Mouse (Mus musculus): ENCODE results near the gene Cd164. TPM values are rescaled to one million over a fixed set of nuclear protein-coding genes. Genes with fewer than 3 reads are reported as not detected.
"Not testable (repeated sequence)": the region's sequence is repeated elsewhere in the genome, so short reads cannot be mapped to it uniquely, and the experiment has no call there.

The Cd164 gene
- polyA plus RNA-seq, 1 experiment from 2014 or later: 55.4 TPM

- not testable (repeated sequence) for H3K9me3 ChIP-seq; H3K36me3 ChIP-seq; H3K4me1 ChIP-seq (replicated peaks); H3K4me2 ChIP-seq; H3K27ac ChIP-seq (replicated peaks); H3K4me3 ChIP-seq; H3K27me3 ChIP-seq
- 3% methylated on average over 3 of the region's 3 CpGs for WGBS
- ATAC-seq (ENCODE audit: low FRiP score, low read depth): peak; percentile 82
- 0 out of 2 replicates have a peak overlapping the region, but pooled peaks have one; percentile 1 for H3K9ac ChIP-seq
Observed at GRCm38 (mm10) chr10:41505446-41505845, 13.8 kb upstream of the Cd164 start.

- Histone ChIP-seq H3K4me1 (replicated peaks) (no peaks in the 10 kb centered on the region; the same call in 1 of the 2 replicates), H3K4me3 (no peak overlapping the region), H3K9ac (no peak overlapping the region), H3K4me2 (no peak overlapping the region), H3K27me3 (no peaks in the 10 kb centered on the region), H3K9me3 (no peaks in the 10 kb centered on the region), H3K36me3 (no peaks in the 10 kb centered on the region), H3K27ac (replicated peaks) (no peak overlapping the region)
- no peak for ATAC-seq (ENCODE audit: low FRiP score, low read depth)
- 42% methylated on average over 2 of the region's 2 CpGs for WGBS
Observed at GRCm38 (mm10) chr10:41509160-41509559, 10.1 kb upstream of the Cd164 start.

- Histone ChIP-seq H3K4me1 (replicated peaks) (no peaks in the 10 kb centered on the region), H3K4me3 (no peak overlapping the region), H3K9me3 (no peaks in the 10 kb centered on the region), H3K27ac (replicated peaks) (no peak overlapping the region), H3K4me2 (no peak overlapping the region), H3K9ac (no peak overlapping the region), H3K36me3 (no peaks in the 10 kb centered on the region), H3K27me3 (no peaks in the 10 kb centered on the region)
- no peak for ATAC-seq (ENCODE audit: low FRiP score, low read depth)
- whole genome bisulfite sequencing: 83% methylated on average over 4 of the region's 4 CpGs
Observed at GRCm38 (mm10) chr10:41514301-41514700, 4.9 kb upstream of the Cd164 start.

- no peak for ATAC-seq (ENCODE audit: low FRiP score, low read depth)
- Histone ChIP-seq H3K9ac (no peak overlapping the region), H3K9me3 (no peaks in the 10 kb centered on the region), H3K4me3 (no peak overlapping the region), H3K27me3 (no peaks in the 10 kb centered on the region), H3K36me3 (no peaks in the 10 kb centered on the region), H3K27ac (replicated peaks) (no peak overlapping the region), H3K4me2 (no peak overlapping the region), H3K4me1 (replicated peaks) (no peaks in the 10 kb centered on the region)
Observed at GRCm38 (mm10) chr10:41514921-41515320, 4.3 kb upstream of the Cd164 start.

GRCm38 (mm10) chr10:41518508-41518980, 670 bp upstream of the Cd164 start:
- ATAC-seq (ENCODE audit: low FRiP score, low read depth): peak; percentile 77
- Histone ChIP-seq H3K4me1 (replicated peaks) (peaks cover 29% of the 10 kb centered on the region), H3K4me2 (peak overlapping the region; percentile 95), H3K27ac (replicated peaks) (peak overlapping the region; percentile 99), H3K36me3 (no peaks in the 10 kb centered on the region), H3K4me3 (peak overlapping the region; percentile 83), H3K27me3 (no peaks in the 10 kb centered on the region), H3K9me3 (no peaks in the 10 kb centered on the region), H3K9ac (peak overlapping the region; percentile 74)
- under 1% methylated on average over 23 of the region's 23 CpGs for WGBS

- peaks cover 29% of the 10 kb centered on the region for H3K4me1 ChIP-seq (replicated peaks)
- H3K27me3 ChIP-seq: no peaks in the 10 kb centered on the region
- H3K4me2 ChIP-seq: peak overlapping the region; percentile 95
- peak overlapping the region; percentile 74 for H3K9ac ChIP-seq
- H3K36me3 ChIP-seq: no peaks in the 10 kb centered on the region
- WGBS: under 1% methylated on average over 65 of the region's 65 CpGs
- no peaks in the 10 kb centered on the region for H3K9me3 ChIP-seq
- H3K27ac ChIP-seq (replicated peaks): peak overlapping the region; percentile 99
- peak overlapping the region; percentile 83 for H3K4me3 ChIP-seq
- ATAC-seq (ENCODE audit: low FRiP score, low read depth): no peak; the same call in none of the 2 replicates
Observed at GRCm38 (mm10) chr10:41519640-41520409, 611 bp downstream of the Cd164 start.

GRCm38 (mm10) chr10:41520410-41520673, 1.1 kb downstream of the Cd164 start:
- H3K27me3 ChIP-seq: no peaks in the 10 kb centered on the region
- peak overlapping the region; percentile 95 for H3K4me2 ChIP-seq
- peak overlapping the region; percentile 83 for H3K4me3 ChIP-seq
- peaks cover 29% of the 10 kb centered on the region for H3K4me1 ChIP-seq (replicated peaks)
- no peak for ATAC-seq (ENCODE audit: low FRiP score, low read depth)
- H3K9me3 ChIP-seq: no peaks in the 10 kb centered on the region
- H3K36me3 ChIP-seq: no peaks in the 10 kb centered on the region
- H3K27ac ChIP-seq (replicated peaks): peak overlapping the region; percentile 99; the same call in 1 of the 2 replicates
- WGBS: 3% methylated on average over 5 of the region's 5 CpGs
- H3K9ac ChIP-seq: peak overlapping the region; percentile 74

- no peak for ATAC-seq (ENCODE audit: low FRiP score, low read depth)
- Histone ChIP-seq H3K4me1 (replicated peaks) (peaks cover 29% of the 10 kb centered on the region), H3K4me2 (no peak overlapping the region), H3K36me3 (peaks cover 14% of the 10 kb centered on the region), H3K9me3 (no peaks in the 10 kb centered on the region), H3K9ac (no peak overlapping the region), H3K27ac (replicated peaks) (no peak overlapping the region), H3K27me3 (no peaks in the 10 kb centered on the region), H3K4me3 (no peak overlapping the region)
- WGBS: 83% methylated on average over 3 of the region's 3 CpGs
Observed at GRCm38 (mm10) chr10:41523386-41523785, 4.2 kb downstream of the Cd164 start.

GRCm38 (mm10) chr10:41525696-41526095, 6.5 kb downstream of the Cd164 start:
- H3K27ac ChIP-seq (replicated peaks): no peak overlapping the region
- 86% methylated on average over 1 of the region's 1 CpGs for WGBS
- no peak overlapping the region for H3K9ac ChIP-seq
- H3K9me3 ChIP-seq: no peaks in the 10 kb centered on the region
- no peak overlapping the region for H3K4me2 ChIP-seq
- no peak for ATAC-seq (ENCODE audit: low FRiP score, low read depth)
- peaks cover 24% of the 10 kb centered on the region for H3K4me1 ChIP-seq (replicated peaks)
- H3K27me3 ChIP-seq: no peaks in the 10 kb centered on the region
- no peak overlapping the region for H3K4me3 ChIP-seq
- peaks cover 33% of the 10 kb centered on the region for H3K36me3 ChIP-seq

GRCm38 (mm10) chr10:41529972-41530371, 10.8 kb downstream of the Cd164 start:
- H3K4me3 ChIP-seq: no peak overlapping the region
- no peak overlapping the region for H3K27ac ChIP-seq (replicated peaks)
- ATAC-seq (ENCODE audit: low FRiP score, low read depth): no peak
- H3K4me1 ChIP-seq (replicated peaks): no peaks in the 10 kb centered on the region
- peaks cover 50% of the 10 kb centered on the region for H3K36me3 ChIP-seq
- H3K4me2 ChIP-seq: no peak overlapping the region
- no peaks in the 10 kb centered on the region for H3K9me3 ChIP-seq
- no peaks in the 10 kb centered on the region for H3K27me3 ChIP-seq
- no peak overlapping the region for H3K9ac ChIP-seq
- 90% methylated on average over 5 of the region's 5 CpGs for WGBS

GRCm38 (mm10) chr10:41535991-41536390, 16.8 kb downstream of the Cd164 start:
- 90% methylated on average over 2 of the region's 2 CpGs for WGBS
- Histone ChIP-seq H3K4me3 (no peak overlapping the region), H3K27me3 (no peaks in the 10 kb centered on the region), H3K27ac (replicated peaks) (no peak overlapping the region), H3K4me1 (replicated peaks) (no peaks in the 10 kb centered on the region), H3K4me2 (no peak overlapping the region), H3K9ac (no peak overlapping the region), H3K36me3 (peaks cover 26% of the 10 kb centered on the region), H3K9me3 (no peaks in the 10 kb centered on the region)
- ATAC-seq (ENCODE audit: low FRiP score, low read depth): no peak

- Histone ChIP-seq H3K27ac (replicated peaks) (no peak overlapping the region), H3K27me3 (no peaks in the 10 kb centered on the region), H3K36me3 (peaks cover 21% of the 10 kb centered on the region), H3K4me1 (replicated peaks) (no peaks in the 10 kb centered on the region), H3K4me3 (no peak overlapping the region), H3K4me2 (no peak overlapping the region), H3K9me3 (no peaks in the 10 kb centered on the region), H3K9ac (no peak overlapping the region)
- ATAC-seq (ENCODE audit: low FRiP score, low read depth): no peak
- 92% methylated on average over 1 of the region's 1 CpGs for WGBS
Observed at GRCm38 (mm10) chr10:41536714-41537113, 17.5 kb downstream of the Cd164 start.

Data from hindbrain, embryonic 15.5 days (tissue).